Mouse (Mus musculus) naive thymus-derived CD4-positive, alpha-beta T cell, adult 5 months (primary cell): ENCODE data around the gene Gm13278. TPM values are rescaled to one million over a fixed set of nuclear protein-coding genes. Genes with fewer than 3 reads are reported as not detected.

Experiments
- polyA plus RNA-seq: library from polyadenylated mRNA; unstranded; fragments of 100-300 nt; shearing (Covaris generic); gene quantifications from one replicate; pipeline ENCODE4 v1.2.1, GENCODE M21; 2017

Gm13278 gene
- polyA plus RNA-seq, 1 experiment from 2014 or later: not detected

Other genes starting within 250 kb of the Gm13278 start
- not detected for gene Ifna15, start 233.3 kb upstream of the Gm13278 start, polyA plus RNA-seq
- gene Ifna14, start 219.8 kb upstream of the Gm13278 start, polyA plus RNA-seq: not detected
- not detected for gene Ifna9, start 199.2 kb upstream of the Gm13278 start, polyA plus RNA-seq
- not detected for gene Ifna12, start 188.2 kb upstream of the Gm13278 start, polyA plus RNA-seq
- gene C87499, start 157.1 kb upstream of the Gm13278 start, polyA plus RNA-seq: not detected
- gene Ifna13, start 147.1 kb upstream of the Gm13278 start, polyA plus RNA-seq: not detected
- gene Ifna16, start 114.6 kb upstream of the Gm13278 start, polyA plus RNA-seq: not detected
- not detected for gene Ifna2, start 107.6 kb upstream of the Gm13278 start, polyA plus RNA-seq
- gene Ifnab, start 100.2 kb upstream of the Gm13278 start, polyA plus RNA-seq: 0.45 TPM
- gene Gm26566, start 69.7 kb upstream of the Gm13278 start, polyA plus RNA-seq: 1.4 TPM
- 27.2 TPM for gene Klhl9, start 69.1 kb upstream of the Gm13278 start, polyA plus RNA-seq
- gene Gm13271, start 36.7 kb upstream of the Gm13278 start, polyA plus RNA-seq: not detected
- 0.36 TPM for gene Gm13283, start 31.4 kb upstream of the Gm13278 start, polyA plus RNA-seq
- gene Gm13290, start 17.7 kb upstream of the Gm13278 start, polyA plus RNA-seq: not detected
- not detected for gene Gm13289, start 14.6 kb upstream of the Gm13278 start, polyA plus RNA-seq
- not detected for gene Gm13272, start 11.7 kb upstream of the Gm13278 start, polyA plus RNA-seq
- not detected for gene Ifnz, start 9.4 kb upstream of the Gm13278 start, polyA plus RNA-seq
- not detected for gene Gm13276, start 5.8 kb upstream of the Gm13278 start, polyA plus RNA-seq
- gene Gm13277, start 2.9 kb upstream of the Gm13278 start, polyA plus RNA-seq: not detected
- gene Gm13275, start 2.9 kb downstream of the Gm13278 start, polyA plus RNA-seq: not detected
- not detected for gene Gm13279, start 5.8 kb downstream of the Gm13278 start, polyA plus RNA-seq
- not detected for gene Gm13285, start 8.1 kb downstream of the Gm13278 start, polyA plus RNA-seq
- gene Gm13287, start 11.7 kb downstream of the Gm13278 start, polyA plus RNA-seq: not detected
- gene Gm13288, start 14.0 kb downstream of the Gm13278 start, polyA plus RNA-seq: 0.19 TPM
- gene Ifna7, start 24.7 kb downstream of the Gm13278 start, polyA plus RNA-seq: not detected
- gene Ifna11, start 28.4 kb downstream of the Gm13278 start, polyA plus RNA-seq: not detected
- gene Ifna6, start 35.9 kb downstream of the Gm13278 start, polyA plus RNA-seq: not detected
- gene Ifna5, start 44.0 kb downstream of the Gm13278 start, polyA plus RNA-seq: not detected
- gene Ifna4, start 50.3 kb downstream of the Gm13278 start, polyA plus RNA-seq: not detected
- not detected for gene Ifna1, start 58.5 kb downstream of the Gm13278 start, polyA plus RNA-seq
- gene Ifne, start 88.7 kb downstream of the Gm13278 start, polyA plus RNA-seq: not detected